Mouse (Mus musculus): ENCODE measurements around the gene Alpk1. TPM values are rescaled to one million over a fixed set of nuclear protein-coding genes. Genes with fewer than 3 reads are reported as not detected.

The Alpk1 gene
- polyA plus RNA-seq, 1 experiment from 2014 or later = 1.2 TPM

DNA sequence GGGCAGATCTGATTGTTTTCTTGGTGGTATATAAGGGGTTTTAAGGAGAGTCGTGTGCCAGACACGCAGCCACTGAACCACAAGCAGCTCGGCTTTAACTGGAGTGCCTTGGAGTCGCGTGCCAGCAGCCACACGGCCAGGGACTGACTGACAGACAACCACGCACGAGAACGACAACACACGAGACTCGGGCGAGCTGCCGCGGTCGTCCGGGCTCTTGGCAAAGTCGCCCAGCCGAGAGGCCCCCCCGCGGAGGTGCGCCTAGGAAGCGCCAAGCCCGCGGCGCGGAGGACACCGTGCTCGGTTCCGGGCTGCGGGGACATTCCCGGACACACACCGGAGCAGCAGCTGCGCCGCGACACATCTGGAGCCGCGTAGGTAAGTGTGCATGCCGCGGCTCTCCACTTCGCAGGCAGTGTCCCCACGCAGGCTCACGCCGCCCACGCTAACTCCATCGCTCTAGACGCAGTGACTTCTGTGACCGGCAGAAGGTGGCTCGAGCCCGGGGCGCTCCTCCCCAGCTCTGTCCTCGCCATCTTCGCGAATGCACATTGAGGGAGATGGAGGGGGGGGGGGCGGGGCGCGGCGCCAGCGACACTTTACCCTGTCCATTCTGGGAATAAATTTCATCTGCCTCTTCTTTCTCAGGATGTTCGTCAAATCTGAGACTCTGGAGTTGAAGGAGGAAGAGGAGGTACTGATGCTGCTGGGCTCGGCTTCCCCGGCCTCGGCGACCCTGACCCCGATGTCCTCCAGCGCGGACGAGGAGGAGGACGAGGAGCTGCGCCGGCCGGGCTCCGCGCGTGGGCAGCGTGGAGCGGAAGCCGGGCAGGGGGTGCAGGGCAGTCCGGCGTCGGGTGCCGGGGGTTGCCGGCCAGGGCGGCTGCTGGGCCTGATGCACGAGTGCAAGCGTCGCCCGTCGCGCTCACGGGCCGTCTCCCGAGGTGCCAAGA, 147.0 kb downstream of the Alpk1 start, which contains the start of gene Neurog2:
Gene Neurog2, plus strand, starts transcription at position 56 of the 953 bp plus-strand sequence.
- no peak for ATAC-seq (ENCODE audit: extremely low read depth, insufficient number of reproducible peaks, low FRiP score, low TSS enrichment)
- H3K4me1 ChIP-seq = peaks cover 34% of the 10 kb centered on the region
- no peaks in the 10 kb centered on the region for H3K9me3 ChIP-seq
- H3K27ac ChIP-seq (replicated peaks) = no peak within 1 kb of the TSS
- H3K4me3 ChIP-seq = peak within 1 kb of the TSS; percentile 57
- peak within 1 kb of the TSS; percentile 38 for H3K9ac ChIP-seq
- under 1% methylated on average over 90 of the region's 92 CpGs for WGBS
- peaks cover 96% of the 10 kb centered on the region for H3K27me3 ChIP-seq (replicated peaks)
- H3K4me2 ChIP-seq = peak within 1 kb of the TSS; percentile 94
- no peaks in the 10 kb centered on the region for H3K36me3 ChIP-seq

DNA sequence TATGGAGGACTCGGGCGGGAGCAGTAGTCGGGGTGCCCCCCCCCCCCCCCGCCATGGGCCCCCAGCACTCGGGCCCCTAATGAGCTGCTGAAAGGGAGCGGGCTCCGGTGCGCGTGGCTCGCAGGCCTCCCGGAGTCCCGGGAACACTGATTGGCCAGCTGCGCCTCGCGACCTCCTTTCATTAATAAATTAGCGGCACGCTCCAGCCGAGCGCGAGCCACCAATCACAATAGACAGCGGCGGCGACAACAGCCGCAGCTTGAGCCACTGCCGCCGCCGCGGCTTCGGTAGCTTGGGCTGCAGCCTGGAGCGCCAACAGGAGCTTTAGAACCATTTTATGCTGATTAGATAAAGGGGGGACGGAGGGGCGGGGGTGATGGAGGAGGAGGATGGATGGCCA, 147.8 kb downstream of the Alpk1 start:
- 2% methylated on average over 28 of the region's 32 CpGs for WGBS
- Histone ChIP-seq H3K27ac (replicated peaks) (no peak overlapping the region), H3K27me3 (replicated peaks) (peaks cover 96% of the 10 kb centered on the region), H3K9ac (peak overlapping the region; percentile 38; the same call in 1 of the 2 replicates), H3K36me3 (no peaks in the 10 kb centered on the region), H3K4me1 (peaks cover 42% of the 10 kb centered on the region), H3K9me3 (no peaks in the 10 kb centered on the region), H3K4me3 (peak overlapping the region; percentile 57), H3K4me2 (peak overlapping the region; percentile 94)
- ATAC-seq (ENCODE audit: extremely low read depth, insufficient number of reproducible peaks, low FRiP score, low TSS enrichment) = no peak; the same call in 1 of the 2 replicates

DNA sequence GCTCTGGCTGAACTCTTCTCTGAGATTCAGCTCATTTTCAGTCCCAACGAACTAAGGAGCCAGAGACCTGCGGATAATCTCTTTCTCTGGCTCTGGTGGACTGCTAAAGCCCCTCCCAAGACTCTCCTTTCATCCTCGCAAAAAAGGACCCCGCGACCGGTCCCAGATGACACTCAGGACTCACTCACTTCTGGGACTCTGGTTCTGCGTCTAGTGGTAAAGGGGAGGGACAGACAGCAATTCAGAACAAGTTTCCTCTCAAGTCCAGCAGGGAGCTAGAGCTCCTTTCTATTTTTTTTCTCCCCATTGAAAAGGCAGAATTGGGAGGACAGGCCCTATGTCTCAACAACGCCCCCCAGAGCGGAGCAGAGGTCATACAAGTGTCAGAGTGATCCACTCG, 148.7 kb downstream of the Alpk1 start:
- under 1% methylated on average over 10 of the region's 10 CpGs for WGBS
- H3K4me2 ChIP-seq = no peak overlapping the region
- H3K4me3 ChIP-seq = no peak overlapping the region
- no peaks in the 10 kb centered on the region for H3K36me3 ChIP-seq
- no peak for ATAC-seq (ENCODE audit: extremely low read depth, insufficient number of reproducible peaks, low FRiP score, low TSS enrichment)
- H3K9ac ChIP-seq = no peak overlapping the region
- H3K9me3 ChIP-seq = no peaks in the 10 kb centered on the region
- peaks cover 42% of the 10 kb centered on the region for H3K4me1 ChIP-seq
- H3K27me3 ChIP-seq (replicated peaks) = peaks cover 96% of the 10 kb centered on the region
- no peak overlapping the region for H3K27ac ChIP-seq (replicated peaks)

DNA sequence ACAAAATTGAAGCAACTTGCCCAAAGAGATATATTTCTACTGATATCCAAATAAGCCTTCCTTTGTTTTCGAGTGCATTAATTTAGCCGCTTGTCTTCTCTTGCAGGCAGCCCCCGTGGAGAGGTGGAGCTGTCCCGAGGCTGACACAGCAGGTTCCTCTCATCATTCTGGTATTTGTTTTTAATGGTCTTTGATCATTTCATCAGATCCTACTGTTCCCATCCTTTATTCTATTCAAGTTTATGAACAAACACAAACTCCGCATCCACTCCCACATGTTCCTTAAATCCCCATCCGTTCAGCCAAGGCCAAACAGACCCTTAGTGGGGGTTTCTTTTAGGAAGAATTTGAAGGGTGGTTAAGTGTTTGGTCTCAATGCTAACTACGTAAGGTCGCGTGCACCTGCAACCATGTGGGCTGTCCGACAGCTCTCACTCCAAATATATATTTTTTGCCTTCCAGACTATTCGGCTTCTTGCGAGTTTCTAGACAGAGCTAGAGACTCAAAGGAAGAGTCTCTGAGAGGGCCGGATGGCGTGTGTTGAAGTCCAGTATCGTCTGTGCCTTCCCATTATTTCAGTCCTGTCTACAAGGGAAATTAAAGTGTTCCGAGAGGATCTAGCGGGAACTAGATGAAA, 149.5 kb downstream of the Alpk1 start:
- H3K4me1 ChIP-seq = peaks cover 47% of the 10 kb centered on the region
- ATAC-seq (ENCODE audit: extremely low read depth, insufficient number of reproducible peaks, low FRiP score, low TSS enrichment) = no peak
- WGBS = 8% methylated on average over 17 of the region's 17 CpGs
- H3K9ac ChIP-seq = no peak overlapping the region
- H3K27me3 ChIP-seq (replicated peaks) = peaks cover 96% of the 10 kb centered on the region
- no peak overlapping the region for H3K4me3 ChIP-seq
- no peaks in the 10 kb centered on the region for H3K36me3 ChIP-seq
- no peaks in the 10 kb centered on the region for H3K9me3 ChIP-seq
- no peak overlapping the region for H3K27ac ChIP-seq (replicated peaks)
- H3K4me2 ChIP-seq = no peak overlapping the region

DNA sequence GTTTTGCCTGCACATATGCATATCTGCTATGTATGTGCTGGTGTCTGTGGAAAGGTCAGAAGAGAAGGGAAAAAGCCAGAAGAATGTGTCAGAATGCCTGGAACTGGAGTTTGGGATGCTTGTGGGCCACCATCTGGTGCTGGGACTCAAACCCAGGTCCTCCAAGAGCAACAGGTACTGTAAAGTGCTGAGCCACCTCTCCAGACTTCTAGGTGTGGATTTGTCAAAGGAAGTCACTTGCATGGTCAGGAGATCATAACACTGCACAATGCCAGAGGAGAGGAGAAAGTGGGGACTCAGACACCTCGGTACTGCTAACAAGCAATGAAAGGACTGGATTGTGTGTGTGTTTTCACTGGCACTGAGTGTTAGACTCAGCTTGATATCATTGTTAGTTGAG, 150.1 kb downstream of the Alpk1 start:
- no peaks in the 10 kb centered on the region for H3K9me3 ChIP-seq
- peaks cover 53% of the 10 kb centered on the region for H3K4me1 ChIP-seq
- H3K27ac ChIP-seq (replicated peaks) = no peak overlapping the region
- no peak overlapping the region for H3K4me3 ChIP-seq
- no peak for ATAC-seq (ENCODE audit: extremely low read depth, insufficient number of reproducible peaks, low FRiP score, low TSS enrichment)
- 7% methylated on average over 1 of the region's 1 CpGs for WGBS
- peaks cover 97% of the 10 kb centered on the region for H3K27me3 ChIP-seq (replicated peaks)
- H3K9ac ChIP-seq = no peak overlapping the region
- H3K36me3 ChIP-seq = no peaks in the 10 kb centered on the region
- no peak overlapping the region for H3K4me2 ChIP-seq

DNA sequence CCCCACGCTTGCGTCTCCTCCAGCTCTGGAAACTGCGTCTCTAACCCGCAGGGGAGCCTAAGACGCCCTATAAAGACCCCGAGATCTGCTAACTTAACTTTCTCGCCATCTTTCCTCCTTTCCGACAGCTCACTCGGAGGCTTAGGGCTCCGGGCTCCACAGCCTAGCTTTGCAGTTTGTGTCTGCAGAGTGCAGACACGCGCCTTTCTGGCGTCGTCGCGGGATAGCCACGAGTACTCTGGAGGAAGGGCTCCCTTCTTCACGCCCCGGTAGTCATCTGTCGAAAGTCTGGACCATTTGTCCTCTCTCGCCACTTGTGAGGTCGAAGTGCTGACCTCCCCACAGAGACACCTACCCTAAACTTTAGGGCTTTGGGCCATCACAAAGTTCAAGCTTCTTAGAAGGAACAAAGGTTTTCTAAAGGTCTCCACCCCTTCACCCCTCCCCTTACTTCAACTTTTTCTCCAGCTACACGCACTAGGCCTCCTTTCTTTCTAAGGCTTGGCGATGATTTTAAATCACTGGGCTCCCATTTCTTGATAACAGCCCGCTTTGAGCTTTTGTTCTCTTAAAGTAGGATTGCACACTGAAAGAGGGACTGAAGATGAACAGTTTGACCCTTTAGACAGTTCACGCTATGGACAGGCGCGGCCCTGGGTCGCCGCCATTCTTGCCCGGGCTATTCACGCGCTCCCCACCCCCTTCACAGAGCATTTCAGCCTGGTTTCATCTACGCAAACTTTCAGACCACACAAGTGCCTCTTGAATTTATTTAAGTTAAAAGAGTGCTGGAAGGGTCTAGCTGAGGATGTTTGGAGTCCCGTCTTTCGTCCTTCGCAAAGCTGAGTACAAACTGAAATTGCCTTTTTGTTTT, 151.8 kb downstream of the Alpk1 start:
- ATAC-seq (ENCODE audit: extremely low read depth, insufficient number of reproducible peaks, low FRiP score, low TSS enrichment) = no peak
- H3K27ac ChIP-seq (replicated peaks) = no peak overlapping the region
- H3K27me3 ChIP-seq (replicated peaks) = peaks cover 95% of the 10 kb centered on the region
- H3K36me3 ChIP-seq = no peaks in the 10 kb centered on the region
- peak overlapping the region; percentile 27 for H3K4me2 ChIP-seq
- peaks cover 44% of the 10 kb centered on the region for H3K4me1 ChIP-seq
- no peaks in the 10 kb centered on the region for H3K9me3 ChIP-seq
- H3K9ac ChIP-seq = no peak overlapping the region
- WGBS = 4% methylated on average over 37 of the region's 37 CpGs
- peak overlapping the region; percentile 23 for H3K4me3 ChIP-seq

DNA sequence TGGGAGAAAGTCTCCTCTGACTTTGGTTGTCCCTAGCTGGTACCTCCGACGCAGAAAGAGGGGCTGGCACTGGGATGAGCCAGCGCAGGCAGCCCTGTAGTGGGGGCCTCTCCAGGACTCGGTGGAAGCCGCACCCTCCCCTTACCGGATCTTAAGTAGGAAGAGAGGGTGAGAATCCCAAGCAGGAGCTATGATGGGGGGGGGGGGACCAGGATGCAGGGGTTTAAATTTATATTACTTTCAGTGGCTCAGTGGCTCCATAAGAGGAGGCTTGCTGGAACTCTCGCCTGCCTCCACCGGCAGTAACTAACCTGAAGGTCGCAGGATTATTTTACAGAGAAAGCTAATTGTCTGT, 152.4 kb downstream of the Alpk1 start:
- peaks cover 38% of the 10 kb centered on the region for H3K4me1 ChIP-seq
- H3K27me3 ChIP-seq (replicated peaks) = peaks cover 93% of the 10 kb centered on the region
- 0% methylated on average over 9 of the region's 9 CpGs for WGBS
- no peak for ATAC-seq (ENCODE audit: extremely low read depth, insufficient number of reproducible peaks, low FRiP score, low TSS enrichment)
- no peak overlapping the region for H3K27ac ChIP-seq (replicated peaks)
- H3K4me3 ChIP-seq = peak overlapping the region; percentile 5
- no peaks in the 10 kb centered on the region for H3K36me3 ChIP-seq
- no peaks in the 10 kb centered on the region for H3K9me3 ChIP-seq
- H3K9ac ChIP-seq = no peak overlapping the region
- peak overlapping the region; percentile 27 for H3K4me2 ChIP-seq

DNA sequence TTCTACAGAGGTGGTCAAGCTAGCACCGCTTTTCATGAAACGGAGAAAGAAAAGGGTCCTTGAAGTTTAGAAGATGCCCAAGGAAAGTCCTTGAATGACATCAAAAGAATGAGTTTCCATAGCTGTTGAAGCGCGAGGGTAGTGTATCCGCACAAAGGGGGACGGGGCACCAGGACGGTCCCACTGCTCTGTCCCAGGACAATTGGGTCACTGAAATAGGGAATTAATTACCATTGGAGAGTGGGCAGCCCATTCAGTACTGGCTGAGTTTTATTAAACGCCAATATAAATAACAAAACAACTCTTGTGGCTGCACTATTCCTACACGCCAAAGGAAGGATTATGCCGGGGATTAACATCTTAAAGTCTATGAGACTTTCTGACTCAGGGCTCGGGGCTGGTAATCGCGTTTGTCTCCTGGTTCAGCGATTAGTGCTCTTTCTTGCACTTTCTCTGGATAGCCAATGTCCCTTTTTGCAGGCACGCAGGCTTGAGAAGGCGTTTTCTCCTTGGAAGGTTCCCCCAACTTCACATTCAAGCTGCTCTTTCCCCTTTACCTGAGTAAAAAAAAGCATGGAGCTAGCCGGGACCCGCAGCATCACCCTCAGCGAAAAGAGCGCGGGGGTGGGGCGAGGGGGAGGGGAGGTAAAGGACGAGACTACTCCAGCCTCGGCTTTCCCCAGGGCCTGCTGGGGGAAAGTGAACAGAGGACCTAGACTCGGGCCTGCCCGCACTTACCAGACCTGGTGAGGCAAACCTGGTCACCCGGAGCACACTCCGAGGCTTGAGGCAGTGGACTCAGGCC, 153.0 kb downstream of the Alpk1 start:
- H3K4me3 ChIP-seq = peak overlapping the region; percentile 5
- H3K36me3 ChIP-seq = no peaks in the 10 kb centered on the region
- WGBS = 2% methylated on average over 28 of the region's 28 CpGs
- H3K27me3 ChIP-seq (replicated peaks) = peaks cover 91% of the 10 kb centered on the region
- H3K4me2 ChIP-seq = peak overlapping the region; percentile 27
- ATAC-seq (ENCODE audit: extremely low read depth, insufficient number of reproducible peaks, low FRiP score, low TSS enrichment) = no peak
- no peaks in the 10 kb centered on the region for H3K9me3 ChIP-seq
- no peak overlapping the region for H3K27ac ChIP-seq (replicated peaks)
- H3K4me1 ChIP-seq = peaks cover 33% of the 10 kb centered on the region
- no peak overlapping the region for H3K9ac ChIP-seq

DNA sequence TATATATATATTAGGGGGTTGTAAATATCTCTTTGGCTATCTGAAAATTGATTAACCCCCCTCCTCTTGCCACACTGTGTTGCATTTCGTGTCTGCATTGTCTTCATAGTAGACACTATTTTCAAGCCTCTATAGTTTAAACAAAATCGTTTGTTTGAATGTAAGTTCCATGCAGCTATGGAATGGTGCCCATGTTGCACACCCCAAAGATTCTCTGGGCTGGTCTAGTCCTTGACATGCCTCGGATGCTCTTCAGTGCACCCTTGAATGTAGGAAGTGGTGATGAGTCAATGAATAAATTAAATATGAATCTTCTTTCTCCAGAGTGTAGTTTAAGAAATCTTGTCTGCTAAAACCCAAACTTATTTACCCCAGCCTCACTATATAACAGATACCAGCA, 153.8 kb downstream of the Alpk1 start:
- no peaks in the 10 kb centered on the region for H3K9me3 ChIP-seq
- peaks cover 27% of the 10 kb centered on the region for H3K4me1 ChIP-seq
- H3K4me2 ChIP-seq = no peak overlapping the region
- no peak overlapping the region for H3K9ac ChIP-seq
- H3K4me3 ChIP-seq = no peak overlapping the region
- 9% methylated on average over 3 of the region's 3 CpGs for WGBS
- no peaks in the 10 kb centered on the region for H3K36me3 ChIP-seq
- no peak for ATAC-seq (ENCODE audit: extremely low read depth, insufficient number of reproducible peaks, low FRiP score, low TSS enrichment)
- H3K27ac ChIP-seq (replicated peaks) = no peak overlapping the region
- H3K27me3 ChIP-seq (replicated peaks) = peaks cover 86% of the 10 kb centered on the region

DNA sequence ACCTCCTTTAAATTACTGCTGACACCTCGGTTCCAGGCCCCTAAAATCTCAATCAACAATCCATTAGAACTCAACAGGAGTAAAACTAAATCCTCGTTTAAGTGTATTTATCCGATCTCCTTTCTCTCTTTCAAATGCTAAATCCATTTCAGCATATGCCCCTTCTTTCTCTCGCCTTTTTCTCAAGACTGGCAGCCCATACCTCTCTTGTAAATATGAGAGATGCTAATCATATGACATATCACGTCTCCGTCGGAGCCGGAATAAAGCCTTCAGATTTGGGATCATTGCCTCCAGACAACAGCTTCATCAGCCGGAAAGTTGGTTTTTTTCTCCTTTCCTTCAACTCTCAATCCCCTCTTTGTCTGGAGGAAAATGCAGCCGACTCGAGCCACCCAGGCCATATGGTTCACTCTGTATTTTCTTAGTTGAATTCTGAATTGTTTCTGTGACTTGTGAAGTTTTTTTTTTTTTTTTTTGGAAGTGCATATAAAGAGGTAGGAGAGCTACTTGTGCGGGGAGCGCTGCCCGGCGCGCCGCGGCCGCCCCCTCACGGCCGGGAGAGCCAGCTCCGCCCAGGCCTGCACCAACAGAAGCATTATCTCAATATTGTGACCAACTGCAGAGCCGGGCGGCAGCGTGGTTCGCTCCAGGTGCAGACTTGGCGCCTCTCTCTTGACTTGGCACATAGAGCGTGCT, 154.5 kb downstream of the Alpk1 start:
- Histone ChIP-seq H3K4me1 (peaks cover 27% of the 10 kb centered on the region), H3K27me3 (replicated peaks) (peaks cover 79% of the 10 kb centered on the region), H3K9ac (no peak overlapping the region), H3K4me2 (peak overlapping the region; percentile 81), H3K4me3 (peak overlapping the region; percentile 53), H3K9me3 (no peaks in the 10 kb centered on the region), H3K27ac (replicated peaks) (no peak overlapping the region), H3K36me3 (no peaks in the 10 kb centered on the region)
- no peak for ATAC-seq (ENCODE audit: extremely low read depth, insufficient number of reproducible peaks, low FRiP score, low TSS enrichment)
- WGBS = under 1% methylated on average over 28 of the region's 28 CpGs

All from heart, embryonic 13.5 days (tissue).